Mouse (Mus musculus): ENCODE data around the gene Wdfy3.

GRCm38 (mm10) chr5:101945731-101946130, 124.0 kb downstream of the Wdfy3 start:
- TF ChIP-seq POLR2A (IDR thresholded peaks at IDR 0.05; ENCODE audit: insufficient read depth, low read depth, low read length) = no peak
- no peak for TF ChIP-seq CTCF (IDR thresholded peaks at IDR 0.05; ENCODE audit: insufficient read depth, low read depth, low read length)

Measured in olfactory bulb, adult 2 months (tissue).